Mouse (Mus musculus) stomach, embryonic 15.5 days (tissue): Measurements from ENCODE around the gene Glul. TPM values are rescaled to one million over a fixed set of nuclear protein-coding genes. Genes with fewer than 3 reads are reported as not detected.

Experiments
- ATAC-seq: fragments of 200-750 bp; cut with Nextera tagmentation; 2 replicates; pipeline ENCODE4 v1.8.0; 2017; ENCODE audit warnings: low read depth, moderate number of reproducible peaks, moderate TSS enrichment; ENCODE audit not compliant: insufficient read depth, low FRiP score
- H3K27ac ChIP-seq: fragments of 300-500 bp; sonication (generic); 2 replicates; pipeline ENCODE4 v1.5.1; 2015; ENCODE audit warnings: mild to moderate bottlenecking, inconsistent platforms
- H3K27me3 ChIP-seq: fragments of 300-500 bp; sonication (generic); replicated peaks from 2 replicates; pipeline ENCODE4 v1.6.1; 2015; ENCODE audit warnings: inconsistent platforms
- H3K36me3 ChIP-seq: fragments of 300-500 bp; sonication (generic); 2 replicates; pipeline ENCODE4 v1.6.1; 2015; ENCODE audit warnings: inconsistent platforms
- H3K4me1 ChIP-seq: fragments of 300-500 bp; sonication (generic); 2 replicates; pipeline ENCODE4 v1.6.1; 2015; ENCODE audit warnings: inconsistent platforms
- H3K4me2 ChIP-seq: fragments of 300-500 bp; sonication (generic); 2 replicates; pipeline ENCODE4 v1.6.1; 2015; ENCODE audit warnings: mild to moderate bottlenecking, inconsistent platforms
- H3K4me3 ChIP-seq: fragments of 300-500 bp; sonication (generic); replicated peaks from 2 replicates; pipeline ENCODE4 v1.5.1; 2015; ENCODE audit warnings: inconsistent platforms
- H3K9ac ChIP-seq: fragments of 300-500 bp; sonication (generic); 2 replicates; pipeline ENCODE4 v1.6.1; 2015; ENCODE audit warnings: inconsistent platforms
- H3K9me3 ChIP-seq: fragments of 300-500 bp; sonication (generic); 2 replicates; pipeline ENCODE4 v1.6.1; 2016; ENCODE audit warnings: inconsistent platforms
- WGBS: fragments of 180-500 bp; shearing (Covaris S2); methylation state at CpG from one replicate; pipeline ENCODE4 v1.1.7; 2015; 5-methylcytosine and 5-hydroxymethylcytosine counted together
- polyA plus RNA-seq: library from polyadenylated mRNA; unstranded; fragments of >200 nt; fragmentation: Nextera tagmentation; extraction: Ambion mirVana; gene quantifications from 2 replicates; pipeline ENCODE4 v1.2.1, GENCODE M21; 2015

The Glul gene
- polyA plus RNA-seq, 1 experiment from 2014 or later = 124 TPM

- WGBS = 20% methylated on average over 22 of the region's 22 CpGs
- H3K27ac ChIP-seq = peak overlapping the region; percentile 98
- no peaks in the 10 kb centered on the region for H3K9me3 ChIP-seq
- ATAC-seq = 0 out of 2 replicates have a peak, but pooled peaks have one; percentile 16
- peak overlapping the region; percentile 78 for H3K4me2 ChIP-seq
- peaks cover 20% of the 10 kb centered on the region for H3K4me1 ChIP-seq
- peak overlapping the region; percentile 14; the same call in 1 of the 2 replicates for H3K9ac ChIP-seq
- peak overlapping the region; percentile 89 for H3K4me3 ChIP-seq
- H3K27me3 ChIP-seq = no peaks in the 10 kb centered on the region
- H3K36me3 ChIP-seq = peaks cover 8% of the 10 kb centered on the region; the same call in 1 of the 2 replicates
Measured at GRCm38 (mm10) chr1:153898989-153899730, 584 bp upstream of the Glul start.

GRCm38 (mm10) chr1:153900381-153900780 lies 637 bp downstream of the Glul start:
- Histone ChIP-seq H3K4me3 (peak overlapping the region; percentile 89), H3K9ac (peak overlapping the region; percentile 89), H3K36me3 (peaks cover 14% of the 10 kb centered on the region; the same call in 1 of the 2 replicates), H3K4me1 (peaks cover 14% of the 10 kb centered on the region), H3K4me2 (peak overlapping the region; percentile 78), H3K27me3 (no peaks in the 10 kb centered on the region), H3K9me3 (no peaks in the 10 kb centered on the region), H3K27ac (peak overlapping the region; percentile 98)
- WGBS = 0% methylated on average over 35 of the region's 36 CpGs
- ATAC-seq = no peak; the same call in 1 of the 2 replicates

- peak overlapping the region; percentile 78 for H3K4me2 ChIP-seq
- H3K9ac ChIP-seq = peak overlapping the region; percentile 89
- no peak for ATAC-seq
- peak overlapping the region; percentile 89 for H3K4me3 ChIP-seq
- peak overlapping the region; percentile 98 for H3K27ac ChIP-seq
- peaks cover 18% of the 10 kb centered on the region for H3K36me3 ChIP-seq
- H3K4me1 ChIP-seq = peaks cover 14% of the 10 kb centered on the region
- no peaks in the 10 kb centered on the region for H3K27me3 ChIP-seq
- no peaks in the 10 kb centered on the region for H3K9me3 ChIP-seq
- 1% methylated on average over 25 of the region's 25 CpGs for WGBS
Measured at GRCm38 (mm10) chr1:153900860-153901730, 1.4 kb downstream of the Glul start.

- Histone ChIP-seq H3K9me3 (no peaks in the 10 kb centered on the region), H3K4me3 (no peak overlapping the region), H3K36me3 (peaks cover 32% of the 10 kb centered on the region), H3K27me3 (no peaks in the 10 kb centered on the region), H3K4me2 (peak overlapping the region; percentile 78; the same call in 1 of the 2 replicates), H3K4me1 (peaks cover 14% of the 10 kb centered on the region), H3K27ac (no peak overlapping the region), H3K9ac (no peak overlapping the region)
- 75% methylated on average over 13 of the region's 13 CpGs for WGBS
- no peak for ATAC-seq
Measured at GRCm38 (mm10) chr1:153903006-153903405, 3.3 kb downstream of the Glul start.

GRCm38 (mm10) chr1:153904236-153904635 lies 4.5 kb downstream of the Glul start:
- no peak overlapping the region for H3K9ac ChIP-seq
- H3K27me3 ChIP-seq = no peaks in the 10 kb centered on the region
- no peak overlapping the region for H3K27ac ChIP-seq
- H3K4me2 ChIP-seq = no peak overlapping the region
- ATAC-seq = no peak
- H3K4me1 ChIP-seq = peaks cover 10% of the 10 kb centered on the region
- 94% methylated on average over 14 of the region's 14 CpGs for WGBS
- H3K9me3 ChIP-seq = no peaks in the 10 kb centered on the region
- peaks cover 37% of the 10 kb centered on the region for H3K36me3 ChIP-seq
- H3K4me3 ChIP-seq = no peak overlapping the region

GRCm38 (mm10) chr1:153905884-153906283 lies 6.1 kb downstream of the Glul start:
- no peak for ATAC-seq
- no peak overlapping the region for H3K27ac ChIP-seq
- H3K9me3 ChIP-seq = no peaks in the 10 kb centered on the region
- H3K36me3 ChIP-seq = peaks cover 37% of the 10 kb centered on the region
- H3K27me3 ChIP-seq = no peaks in the 10 kb centered on the region
- H3K4me1 ChIP-seq = peaks cover 9% of the 10 kb centered on the region
- no peak overlapping the region for H3K4me3 ChIP-seq
- no peak overlapping the region for H3K4me2 ChIP-seq
- WGBS = 90% methylated on average over 3 of the region's 3 CpGs
- no peak overlapping the region for H3K9ac ChIP-seq

GRCm38 (mm10) chr1:153908208-153908607 lies 8.5 kb downstream of the Glul start:
- H3K9ac ChIP-seq = no peak overlapping the region
- H3K9me3 ChIP-seq = no peaks in the 10 kb centered on the region
- no peak overlapping the region for H3K4me2 ChIP-seq
- peaks cover 37% of the 10 kb centered on the region for H3K36me3 ChIP-seq
- no peaks in the 10 kb centered on the region for H3K4me1 ChIP-seq
- no peak overlapping the region for H3K27ac ChIP-seq
- H3K4me3 ChIP-seq = no peak overlapping the region
- no peaks in the 10 kb centered on the region for H3K27me3 ChIP-seq
- WGBS = 81% methylated on average over 6 of the region's 6 CpGs
- ATAC-seq = no peak

GRCm38 (mm10) chr1:153908741-153909140 lies 9.0 kb downstream of the Glul start:
- peaks cover 33% of the 10 kb centered on the region for H3K36me3 ChIP-seq
- WGBS = 79% methylated on average over 4 of the region's 4 CpGs
- H3K27ac ChIP-seq = no peak overlapping the region
- no peak for ATAC-seq
- H3K4me3 ChIP-seq = no peak overlapping the region
- H3K4me1 ChIP-seq = no peaks in the 10 kb centered on the region
- H3K4me2 ChIP-seq = no peak overlapping the region
- no peaks in the 10 kb centered on the region for H3K9me3 ChIP-seq
- H3K27me3 ChIP-seq = no peaks in the 10 kb centered on the region
- H3K9ac ChIP-seq = no peak overlapping the region

GRCm38 (mm10) chr1:153909213-153909962 lies 9.6 kb downstream of the Glul start:
- no peak overlapping the region for H3K4me2 ChIP-seq
- H3K4me1 ChIP-seq = no peaks in the 10 kb centered on the region
- no peak overlapping the region for H3K9ac ChIP-seq
- no peak overlapping the region for H3K27ac ChIP-seq
- ATAC-seq = no peak
- H3K9me3 ChIP-seq = no peaks in the 10 kb centered on the region
- 65% methylated on average over 10 of the region's 10 CpGs for WGBS
- H3K27me3 ChIP-seq = no peaks in the 10 kb centered on the region
- no peak overlapping the region for H3K4me3 ChIP-seq
- peaks cover 29% of the 10 kb centered on the region for H3K36me3 ChIP-seq

- Histone ChIP-seq H3K36me3 (peaks cover 27% of the 10 kb centered on the region), H3K27me3 (no peaks in the 10 kb centered on the region), H3K27ac (no peak overlapping the region), H3K9ac (no peak overlapping the region), H3K4me1 (no peaks in the 10 kb centered on the region), H3K4me3 (no peak overlapping the region), H3K9me3 (no peaks in the 10 kb centered on the region), H3K4me2 (no peak overlapping the region)
- 85% methylated on average over 9 of the region's 9 CpGs for WGBS
- ATAC-seq = no peak
Measured at GRCm38 (mm10) chr1:153909963-153910291, 10.2 kb downstream of the Glul start.

- H3K4me3 ChIP-seq = no peak overlapping the region
- H3K4me2 ChIP-seq = no peak overlapping the region
- ATAC-seq = no peak
- peaks cover 23% of the 10 kb centered on the region for H3K36me3 ChIP-seq
- 79% methylated on average over 5 of the region's 5 CpGs for WGBS
- H3K9me3 ChIP-seq = no peaks in the 10 kb centered on the region
- no peak overlapping the region for H3K9ac ChIP-seq
- no peak overlapping the region for H3K27ac ChIP-seq
- no peaks in the 10 kb centered on the region for H3K27me3 ChIP-seq
- no peaks in the 10 kb centered on the region for H3K4me1 ChIP-seq
Measured at GRCm38 (mm10) chr1:153910423-153910822, 10.7 kb downstream of the Glul start.
